In the genomic region with DNA sequence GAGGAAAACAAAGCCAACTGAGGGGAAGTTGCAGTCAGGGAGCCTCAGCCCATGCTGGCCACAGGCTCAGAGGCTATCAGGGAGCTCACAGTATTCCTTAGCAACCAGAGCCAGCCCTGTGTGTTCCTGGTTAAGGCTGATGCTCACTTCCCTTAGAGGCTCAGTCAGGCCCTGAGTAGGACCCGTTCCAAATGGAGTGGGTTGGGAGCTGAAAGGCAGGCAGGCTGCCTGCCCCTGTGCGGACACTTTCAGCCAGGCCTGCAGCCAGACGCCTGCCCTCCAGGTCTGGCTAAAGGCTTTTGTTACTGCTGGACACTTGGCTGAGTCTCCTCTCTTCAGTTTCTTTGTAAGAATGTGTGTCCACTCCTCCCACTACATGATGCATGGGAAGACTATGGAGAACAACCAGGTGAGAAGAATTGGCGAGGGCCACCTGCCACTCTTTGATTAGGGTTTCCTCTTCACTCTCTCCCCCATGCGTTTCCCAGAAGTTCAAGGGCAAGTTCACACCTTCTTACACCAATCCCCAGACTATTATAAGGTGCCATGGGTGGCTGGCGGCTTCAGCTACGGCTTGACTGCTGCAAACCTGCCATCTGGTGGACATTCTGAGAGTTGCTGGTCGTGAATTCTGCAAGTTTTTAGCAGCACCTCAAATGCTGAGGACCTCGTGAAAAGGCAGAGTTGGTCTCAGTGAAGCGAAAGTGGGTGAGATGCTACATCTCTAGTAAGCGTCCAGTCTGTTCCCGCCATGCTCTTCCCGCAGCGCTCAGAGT, we compare ENCODE assay signal across 9 mouse cellular contexts. TPM values are rescaled to one million over a fixed set of nuclear protein-coding genes. Genes with fewer than 3 reads are reported as not detected.
DNase-seq lines count a peak whose midpoint lies in the region; ATAC-seq and TF ChIP-seq lines count a peak whose summit lies in the region.
"Had no signal": no experiment of that assay in that cellular context is flagged by ENCODE, and none has a peak within 500 bp of the region (broad histone marks: within the 10 kb centered on the region; RNA-seq: fewer than 3 reads in every experiment).

No protein-coding gene starts in this region.

- H3K79me3 ChIP-seq in C2C12 (ENCODE audit: low read depth): no peaks in the 10 kb centered on the region

- no peak overlapping the region for H3K27ac ChIP-seq in kidney, adult 2 months (ENCODE audit: insufficient read depth, low read depth, low read length)
- H3K27ac ChIP-seq in liver, embryonic 11.5 days (ENCODE audit: low read depth, low read length): no peak overlapping the region

- H3K4me2 ChIP-seq in liver, embryonic 11.5 days: no peak overlapping the region

- no peaks in the 10 kb centered on the region for H3K79me2 ChIP-seq in C2C12 (ENCODE audit: control insufficient read depth, insufficient read depth)

- TF ChIP-seq CTCF in C2C12 (IDR thresholded peaks at IDR 0.05; ENCODE audit: control insufficient read depth, insufficient read depth, insufficient read length): peak; percentile 68
- TF ChIP-seq CTCF in kidney, adult 2 months (conservative IDR thresholded peaks at IDR 0.05; ENCODE audit: insufficient read depth, insufficient read length, low read depth, low read length): peak; percentile 91

- no peak overlapping the region for H3K4me3 ChIP-seq in C2C12 (ENCODE audit: insufficient read depth, poor library complexity, severe bottlenecking)
- no peak overlapping the region for H3K4me3 ChIP-seq in kidney, adult 2 months (ENCODE audit: insufficient read depth, low read depth, low read length)
- H3K4me3 ChIP-seq in liver, embryonic 11.5 days (ENCODE audit: low read depth, low read length): no peak overlapping the region

- DNase-seq in embryo, embryonic 10.5 days (ENCODE audit: low spot score): peak; percentile 85
- DNase-seq in kidney, adult 2 months: peak; percentile 58
- peak; percentile 62 for DNase-seq in liver, embryonic 11.5 days (ENCODE audit: low spot score)
- DNase-seq in ovary, adult 18-20 months (ENCODE audit: low spot score): peak; percentile 16
- peak; percentile 56 for DNase-seq in thymus, postnatal 25 days

- H3K9me3 ChIP-seq in liver, embryonic 11.5 days (ENCODE audit: control insufficient read depth, low read length): no peaks in the 10 kb centered on the region

- peak; percentile 40 for ATAC-seq in activated CD4-positive, CD25-positive, alpha-beta regulatory T cell, adult 4 months
- ATAC-seq in granulocyte monocyte progenitor cell, adult 5-6 weeks (replicated peaks; ENCODE audit: poor library complexity, severe bottlenecking): peak; percentile 65
- no peak for ATAC-seq in liver, embryonic 11.5 days (replicated peaks; ENCODE audit: low FRiP score)

- H3K27me3 ChIP-seq in C2C12 (ENCODE audit: control insufficient read depth, insufficient read depth, insufficient read length): peaks cover 10% of the 10 kb centered on the region
- H3K27me3 ChIP-seq in kidney, adult 2 months (replicated peaks; ENCODE audit: control insufficient read depth, insufficient read depth, low read length): no peaks in the 10 kb centered on the region
- no peaks in the 10 kb centered on the region for H3K27me3 ChIP-seq in liver, embryonic 11.5 days (replicated peaks; ENCODE audit: control insufficient read depth, insufficient read depth, low read length)

- 13% methylated on average over 14 of the region's 14 CpGs for WGBS in kidney, adult 2 months
- 14% methylated on average over 14 of the region's 14 CpGs for WGBS in liver, embryonic 11.5 days

- H3K4me1 ChIP-seq in kidney, adult 2 months (ENCODE audit: control insufficient read depth, insufficient read depth, low read length): no peaks in the 10 kb centered on the region
- H3K4me1 ChIP-seq in liver, embryonic 11.5 days (replicated peaks; ENCODE audit: control insufficient read depth, insufficient read depth, low read length): no peaks in the 10 kb centered on the region

- TF ChIP-seq POLR2A in kidney, adult 2 months (IDR thresholded peaks at IDR 0.05; ENCODE audit: low read depth, low read length): no peak

- H3K9ac ChIP-seq in liver, embryonic 11.5 days (ENCODE audit: low read depth, low read length): no peak overlapping the region

- H3K36me3 ChIP-seq in C2C12 (ENCODE audit: control insufficient read depth, insufficient read depth): no peaks in the 10 kb centered on the region
- no peaks in the 10 kb centered on the region for H3K36me3 ChIP-seq in kidney, adult 2 months (ENCODE audit: control insufficient read depth, insufficient read depth, low read length)
- no peaks in the 10 kb centered on the region for H3K36me3 ChIP-seq in liver, embryonic 11.5 days (ENCODE audit: control insufficient read depth, insufficient read depth, low read length)

- H3ac ChIP-seq in C2C12 (ENCODE audit: control insufficient read depth, insufficient read length, low read depth): no peak overlapping the region

TF ChIP-seq in C2C12, 6 proteins besides CTCF, POLR2A, EP300 and RAD21:
- TF ChIP-seq MAX (IDR thresholded peaks at IDR 0.05) (no peak), CEBPB (IDR thresholded peaks at IDR 0.05; ENCODE audit: low read depth) (no peak), FOSL1 (IDR thresholded peaks at IDR 0.05; ENCODE audit: insufficient read depth, low read length, poor library complexity, severe bottlenecking) (no peak), MYOG (IDR thresholded peaks at IDR 0.05; ENCODE audit: control insufficient read depth, extremely low read depth, insufficient read length) (no peak), MYOD1 (IDR thresholded peaks at IDR 0.05; ENCODE audit: control insufficient read depth, insufficient read length, low read depth) (no peak), USF1 (IDR thresholded peaks at IDR 0.05; ENCODE audit: low read depth) (no peak)
TF ChIP-seq in C2C12: peak in this region for 0.

RNA-seq across cellular contexts. Expression of gene Olfr155, which starts 9.6 kb away (rescaled TPM):
- not detected for polyA plus RNA-seq in C2C12 (2012; fragmentation: generic; extraction: Trizol)
- under 1 TPM in 1 of 2 experiments, not detected in 1; 0.26 TPM for polyA plus RNA-seq in activated CD4-positive, CD25-positive, alpha-beta regulatory T cell, adult 4 months (2017; shearing (Covaris generic))
- total RNA-seq in granulocyte monocyte progenitor cell, adult 5-6 weeks (2014; fragmentation: Nextera tagmentation): not detected in 2 replicates
- total RNA-seq in granulocyte monocyte progenitor cell, adult 5-6 weeks (2017): not detected in 2 replicates
- polyA plus RNA-seq in kidney, adult 2 months (2012; rRNA removed): not detected in 2 replicates
- polyA plus RNA-seq in liver, embryonic 11.5 days (2014; fragmentation: Nextera tagmentation; extraction: Ambion mirVana): not detected in 2 replicates
- polyA plus RNA-seq: frontal cortex, adult 2 months had no signal

RNA-seq across cellular contexts. Expression of gene Reck, which starts 14.4 kb away (rescaled TPM):
- polyA plus RNA-seq in C2C12 (2012; fragmentation: generic; extraction: Trizol): 0.61 TPM
- 1 to 10 TPM; 3.4 to 5.9 TPM for polyA plus RNA-seq in activated CD4-positive, CD25-positive, alpha-beta regulatory T cell, adult 4 months (2017; shearing (Covaris generic))
- 1.3 and 5.5 TPM in 2 replicates for total RNA-seq in granulocyte monocyte progenitor cell, adult 5-6 weeks (2014; fragmentation: Nextera tagmentation)
- 0.22 and 1.4 TPM in 2 replicates for total RNA-seq in granulocyte monocyte progenitor cell, adult 5-6 weeks (2017)
- 8.5 and 10.3 TPM in 2 replicates for polyA plus RNA-seq in kidney, adult 2 months (2012; rRNA removed)
- 9.1 and 9.6 TPM in 2 replicates for polyA plus RNA-seq in liver, embryonic 11.5 days (2014; fragmentation: Nextera tagmentation; extraction: Ambion mirVana)

RNA-seq across cellular contexts. Expression of gene Olfr157, which starts 20.9 kb away (rescaled TPM):
- not detected for polyA plus RNA-seq in C2C12 (2012; fragmentation: generic; extraction: Trizol)
- polyA plus RNA-seq in activated CD4-positive, CD25-positive, alpha-beta regulatory T cell, adult 4 months (2017; shearing (Covaris generic)): under 1 TPM; 0.09 to 0.50 TPM
- not detected in 2 replicates for total RNA-seq in granulocyte monocyte progenitor cell, adult 5-6 weeks (2014; fragmentation: Nextera tagmentation)
- not detected in 2 replicates for total RNA-seq in granulocyte monocyte progenitor cell, adult 5-6 weeks (2017)
- polyA plus RNA-seq in kidney, adult 2 months (2012; rRNA removed): not detected in 2 replicates
- not detected in 2 replicates for polyA plus RNA-seq in liver, embryonic 11.5 days (2014; fragmentation: Nextera tagmentation; extraction: Ambion mirVana)
- polyA plus RNA-seq: frontal cortex, adult 2 months had no signal

RNA-seq across cellular contexts. Expression of gene Olfr156, which starts 37.2 kb away (rescaled TPM):
- polyA plus RNA-seq in C2C12 (2012; fragmentation: generic; extraction: Trizol): not detected
- not detected for polyA plus RNA-seq in activated CD4-positive, CD25-positive, alpha-beta regulatory T cell, adult 4 months (2017; shearing (Covaris generic))
- not detected in 2 replicates for total RNA-seq in granulocyte monocyte progenitor cell, adult 5-6 weeks (2014; fragmentation: Nextera tagmentation)
- total RNA-seq in granulocyte monocyte progenitor cell, adult 5-6 weeks (2017): not detected in 2 replicates
- not detected in 2 replicates for polyA plus RNA-seq in kidney, adult 2 months (2012; rRNA removed)
- not detected in 2 replicates for polyA plus RNA-seq in liver, embryonic 11.5 days (2014; fragmentation: Nextera tagmentation; extraction: Ambion mirVana)
- polyA plus RNA-seq: frontal cortex, adult 2 months had no signal

Comparison
In these comparisons a context has a peak if more than half of its experiments do, and no peak if none do; other contexts are left out.
1. DNase-seq: peak in every context shown above with its lines; median percentile 85 in embryo, embryonic 10.5 days; 62 in liver, embryonic 11.5 days; 58 in kidney, adult 2 months; 56 in thymus, postnatal 25 days; 16 in ovary, adult 18-20 months.